Mouse (Mus musculus): ENCODE measurements around the gene Nucb1. TPM values are rescaled to one million over a fixed set of nuclear protein-coding genes. Genes with fewer than 3 reads are reported as not detected.

The Nucb1 gene
- polyA plus RNA-seq, 1 experiment, result 405 TPM

DNA sequence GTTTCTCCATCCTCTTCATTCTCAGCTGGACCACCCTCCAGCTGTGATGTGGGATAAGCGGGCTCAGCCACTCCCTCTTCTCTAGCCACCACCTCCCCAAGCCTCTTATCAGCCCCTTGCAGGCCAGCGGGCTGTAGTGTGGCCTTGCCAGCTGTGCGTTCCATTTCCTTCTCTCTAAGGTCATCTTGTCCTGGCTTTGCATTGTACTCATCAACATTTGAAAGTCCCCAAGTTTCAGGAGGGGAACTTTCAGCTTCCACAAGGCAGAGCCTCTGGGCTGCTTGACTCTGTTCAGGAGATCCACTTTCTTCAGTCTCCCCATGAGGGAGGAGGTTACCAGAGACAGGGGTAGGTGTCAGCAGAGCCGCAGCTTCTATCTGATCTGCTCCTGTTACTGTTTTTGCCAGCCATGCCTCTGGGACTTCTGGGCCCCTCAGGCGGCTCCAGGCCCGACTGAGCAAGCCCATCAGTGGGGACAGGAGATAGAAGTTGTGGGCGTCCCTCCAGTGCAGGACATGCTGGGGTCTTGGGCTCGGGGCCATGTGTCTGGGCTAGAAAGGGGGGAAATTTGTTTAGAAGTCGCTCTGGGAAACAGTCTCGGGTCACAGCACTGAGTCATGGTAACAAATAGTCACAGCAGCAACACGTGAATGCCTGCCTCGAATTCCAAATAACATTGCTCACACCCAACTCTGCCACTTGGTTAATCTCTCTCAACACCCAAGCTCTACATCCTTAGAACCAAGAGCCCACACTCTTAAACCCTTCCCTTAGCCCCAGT is 14.8 kb upstream of the Nucb1 start:
- Histone ChIP-seq H3K4me3 (ENCODE audit: insufficient read depth, low read depth, low read length) (peak overlapping the region; percentile 80), H3K36me3 (ENCODE audit: control insufficient read depth, insufficient read depth, low read length) (peaks cover 2% of the 10 kb centered on the region; the same call in 1 of the 2 replicates), H3K27me3 (replicated peaks; ENCODE audit: control insufficient read depth, insufficient read depth, low read length) (no peaks in the 10 kb centered on the region), H3K27ac (ENCODE audit: insufficient read depth, low read depth, low read length) (peak overlapping the region; percentile 95), H3K4me1 (ENCODE audit: control insufficient read depth, insufficient read depth, low read length) (peaks cover 20% of the 10 kb centered on the region)
- 24% methylated on average over 12 of the region's 12 CpGs for WGBS
- DNase-seq, result peak; percentile 55
- TF ChIP-seq CTCF (conservative IDR thresholded peaks at IDR 0.05; ENCODE audit: insufficient read depth, insufficient read length, low read depth, low read length) (no peak), POLR2A (IDR thresholded peaks at IDR 0.05; ENCODE audit: low read depth, low read length) (no peak)

DNA sequence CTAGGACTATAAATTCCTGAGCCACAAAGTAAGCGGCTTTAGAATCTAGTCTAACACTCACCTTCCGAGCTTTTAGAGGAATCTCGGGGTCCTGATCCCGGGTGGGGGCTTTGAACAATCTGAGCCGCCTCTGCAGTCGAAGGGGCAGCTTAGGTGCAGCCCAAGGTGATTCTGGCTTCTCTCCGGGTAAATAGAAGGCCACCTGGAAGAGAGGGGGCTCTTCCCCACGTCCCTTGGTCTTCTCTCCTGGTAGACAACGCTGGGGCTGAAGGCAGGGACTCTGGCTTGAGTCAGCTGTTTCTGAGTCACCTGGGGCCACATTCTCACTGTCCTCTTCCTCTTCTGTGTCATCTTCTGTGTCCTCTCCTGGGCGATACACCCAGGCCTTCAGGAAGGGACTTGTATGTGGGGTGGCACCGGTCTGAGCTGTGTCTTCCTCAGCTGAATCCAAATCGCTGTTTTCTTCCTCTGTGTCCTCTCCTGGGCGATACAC is 13.5 kb upstream of the Nucb1 start:
- no peak for DNase-seq
- 0 out of 2 replicates have a peak overlapping the region, but pooled peaks have one; percentile 2 for H3K4me3 ChIP-seq (ENCODE audit: insufficient read depth, low read depth, low read length)
- peaks cover 20% of the 10 kb centered on the region for H3K4me1 ChIP-seq (ENCODE audit: control insufficient read depth, insufficient read depth, low read length)
- H3K27me3 ChIP-seq (replicated peaks; ENCODE audit: control insufficient read depth, insufficient read depth, low read length), result no peaks in the 10 kb centered on the region
- peaks cover 2% of the 10 kb centered on the region; the same call in 1 of the 2 replicates for H3K36me3 ChIP-seq (ENCODE audit: control insufficient read depth, insufficient read depth, low read length)
- no peak overlapping the region; the same call in 1 of the 2 replicates for H3K27ac ChIP-seq (ENCODE audit: insufficient read depth, low read depth, low read length)
- WGBS, result 63% methylated on average over 13 of the region's 13 CpGs
- no peak for TF ChIP-seq CTCF (conservative IDR thresholded peaks at IDR 0.05; ENCODE audit: insufficient read depth, insufficient read length, low read depth, low read length)
- TF ChIP-seq POLR2A (IDR thresholded peaks at IDR 0.05; ENCODE audit: low read depth, low read length), result no peak

DNA sequence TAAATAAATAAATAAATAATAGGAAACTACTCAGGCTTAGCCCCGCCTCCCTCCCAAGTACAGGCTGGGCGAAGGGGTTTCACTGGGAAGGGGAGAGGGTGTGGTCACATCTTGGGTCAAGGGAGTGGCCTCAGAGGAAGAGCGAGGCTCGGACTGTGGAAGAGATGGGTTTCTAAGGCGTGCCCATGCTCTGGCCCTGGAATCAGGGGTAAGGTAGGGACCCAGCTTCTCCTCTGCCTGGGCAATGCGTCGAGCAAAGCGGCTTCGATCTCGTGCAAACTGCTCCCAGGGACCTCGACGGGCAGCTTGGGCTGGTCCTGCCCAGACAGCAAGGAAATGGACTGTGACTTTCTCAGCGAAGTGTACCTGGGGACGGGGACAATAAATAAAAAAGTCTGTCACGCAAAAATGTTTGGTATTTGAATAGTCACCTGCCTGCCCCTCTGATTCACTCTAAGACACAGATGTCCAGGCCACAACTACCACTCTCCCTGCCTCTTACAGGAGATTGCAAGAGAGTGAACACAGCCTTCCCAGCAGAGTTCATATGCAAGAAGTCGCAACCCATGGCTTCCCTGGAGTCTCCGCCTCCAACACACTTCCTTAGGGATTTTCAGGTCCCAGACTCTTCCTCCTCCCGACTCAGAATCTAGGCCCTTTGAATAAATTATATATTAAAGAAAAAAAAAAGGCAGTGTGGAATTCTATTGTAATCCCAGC is 12.9 kb upstream of the Nucb1 start:
- Histone ChIP-seq H3K27me3 (replicated peaks; ENCODE audit: control insufficient read depth, insufficient read depth, low read length) (no peaks in the 10 kb centered on the region), H3K36me3 (ENCODE audit: control insufficient read depth, insufficient read depth, low read length) (peaks cover 2% of the 10 kb centered on the region; the same call in 1 of the 2 replicates), H3K4me3 (ENCODE audit: insufficient read depth, low read depth, low read length) (peak overlapping the region; percentile 20; the same call in 1 of the 2 replicates), H3K27ac (ENCODE audit: insufficient read depth, low read depth, low read length) (peak overlapping the region; percentile 62), H3K4me1 (ENCODE audit: control insufficient read depth, insufficient read depth, low read length) (peaks cover 20% of the 10 kb centered on the region)
- peak; percentile 35 for DNase-seq
- 47% methylated on average over 18 of the region's 18 CpGs for WGBS
- no peak for TF ChIP-seq CTCF (conservative IDR thresholded peaks at IDR 0.05; ENCODE audit: insufficient read depth, insufficient read length, low read depth, low read length)
- TF ChIP-seq POLR2A (IDR thresholded peaks at IDR 0.05; ENCODE audit: low read depth, low read length), result no peak

DNA sequence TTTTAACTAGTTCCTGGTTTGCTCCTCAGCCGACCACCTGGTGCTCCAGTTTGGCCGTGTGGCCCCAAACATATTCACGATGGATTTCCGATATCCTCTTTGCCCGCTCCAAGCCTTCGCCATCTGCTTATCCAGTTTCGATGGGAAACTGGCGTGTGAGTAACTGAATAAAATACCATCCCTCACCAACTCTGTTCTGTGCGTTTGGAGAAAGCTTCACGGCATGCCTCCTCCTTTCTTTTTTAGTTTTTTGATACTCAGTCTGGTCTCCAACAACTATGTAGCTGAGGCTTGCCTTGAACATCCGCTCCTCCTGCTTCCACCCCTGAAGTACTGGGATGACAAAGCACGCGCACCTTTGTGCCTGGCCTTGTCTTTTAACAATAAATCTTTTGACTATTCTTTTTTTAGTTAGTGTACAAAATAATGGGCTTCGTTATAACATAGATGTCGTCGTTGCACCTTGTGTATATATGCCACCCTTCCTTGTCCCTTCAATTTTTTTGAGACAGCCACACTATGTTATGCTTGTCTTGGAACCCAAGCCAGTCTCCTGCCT is 12.1 kb upstream of the Nucb1 start:
- 58% methylated on average over 16 of the region's 16 CpGs for WGBS
- no peaks in the 10 kb centered on the region for H3K27me3 ChIP-seq (replicated peaks; ENCODE audit: control insufficient read depth, insufficient read depth, low read length)
- peaks cover 20% of the 10 kb centered on the region for H3K4me1 ChIP-seq (ENCODE audit: control insufficient read depth, insufficient read depth, low read length)
- TF ChIP-seq POLR2A (IDR thresholded peaks at IDR 0.05; ENCODE audit: low read depth, low read length), result no peak
- H3K36me3 ChIP-seq (ENCODE audit: control insufficient read depth, insufficient read depth, low read length), result peaks cover 2% of the 10 kb centered on the region; the same call in 1 of the 2 replicates
- no peak for DNase-seq
- no peak overlapping the region; the same call in 1 of the 2 replicates for H3K27ac ChIP-seq (ENCODE audit: insufficient read depth, low read depth, low read length)
- peak overlapping the region; percentile 67 for H3K4me3 ChIP-seq (ENCODE audit: insufficient read depth, low read depth, low read length)

GRCm38 (mm10) chr7:45521728-45522184 is 11.6 kb upstream of the Nucb1 start:
- Histone ChIP-seq H3K4me1 (ENCODE audit: control insufficient read depth, insufficient read depth, low read length) (peaks cover 18% of the 10 kb centered on the region), H3K27ac (ENCODE audit: insufficient read depth, low read depth, low read length) (peak overlapping the region; percentile 70), H3K36me3 (ENCODE audit: control insufficient read depth, insufficient read depth, low read length) (peaks cover 2% of the 10 kb centered on the region; the same call in 1 of the 2 replicates), H3K27me3 (replicated peaks; ENCODE audit: control insufficient read depth, insufficient read depth, low read length) (no peaks in the 10 kb centered on the region), H3K4me3 (ENCODE audit: insufficient read depth, low read depth, low read length) (peak overlapping the region; percentile 67)
- 1% methylated on average over 28 of the region's 28 CpGs for WGBS
- peak; percentile 94 for DNase-seq
- TF ChIP-seq CTCF (conservative IDR thresholded peaks at IDR 0.05; ENCODE audit: insufficient read depth, insufficient read length, low read depth, low read length) (no peak), POLR2A (IDR thresholded peaks at IDR 0.05; ENCODE audit: low read depth, low read length) (no peak)

- no peak overlapping the region for H3K27ac ChIP-seq (ENCODE audit: insufficient read depth, low read depth, low read length)
- peaks cover 18% of the 10 kb centered on the region for H3K4me1 ChIP-seq (ENCODE audit: control insufficient read depth, insufficient read depth, low read length)
- H3K36me3 ChIP-seq (ENCODE audit: control insufficient read depth, insufficient read depth, low read length), result peaks cover 2% of the 10 kb centered on the region; the same call in 1 of the 2 replicates
- DNase-seq, result no peak
- TF ChIP-seq POLR2A (IDR thresholded peaks at IDR 0.05; ENCODE audit: low read depth, low read length), result no peak
- TF ChIP-seq CTCF (conservative IDR thresholded peaks at IDR 0.05; ENCODE audit: insufficient read depth, insufficient read length, low read depth, low read length), result no peak
- WGBS, result 92% methylated on average over 7 of the region's 7 CpGs
- H3K4me3 ChIP-seq (ENCODE audit: insufficient read depth, low read depth, low read length), result no peak overlapping the region
- no peaks in the 10 kb centered on the region for H3K27me3 ChIP-seq (replicated peaks; ENCODE audit: control insufficient read depth, insufficient read depth, low read length)
Observed at GRCm38 (mm10) chr7:45520605-45521004, 10.4 kb upstream of the Nucb1 start.

All from kidney, adult 2 months (tissue).